Mouse (Mus musculus): Measurements from ENCODE around the gene Mogat2. TPM values are rescaled to one million over a fixed set of nuclear protein-coding genes. Genes with fewer than 3 reads are reported as not detected.

Gene Mogat2
- 2.7 and 3.0 TPM in 2 replicates for polyA plus RNA-seq (2014; fragmentation: Nextera tagmentation; extraction: Ambion mirVana)

GRCm38 (mm10) chr7:99238417-99238816 is at the start of gene Mogat2:
TSS of gene Mogat2 (minus strand) at chr7:99238619.
- WGBS, result 7% methylated on average over 13 of the region's 13 CpGs
- ATAC-seq (ENCODE audit: low FRiP score, low TSS enrichment), result peak; percentile 90
- H3K4me3 ChIP-seq (ENCODE audit: low read length), result peak within 1 kb of the TSS; percentile 28; the same call in 1 of the 2 replicates
- H3K27me3 ChIP-seq (ENCODE audit: control insufficient read depth, insufficient read depth, low read length), result no peaks in the 10 kb centered on the region
- H3K27ac ChIP-seq (ENCODE audit: low read depth, low read length), result no peak within 1 kb of the TSS
- peaks cover 4% of the 10 kb centered on the region; the same call in 1 of the 2 replicates for H3K4me1 ChIP-seq (ENCODE audit: control insufficient read depth, insufficient read depth, low read length)
- H3K4me2 ChIP-seq (replicated peaks; ENCODE audit: low read depth, low read length), result peak within 1 kb of the TSS; percentile 41
- peak within 1 kb of the TSS; percentile 9; the same call in 1 of the 2 replicates for H3K9ac ChIP-seq (ENCODE audit: low read depth, low read length)
- H3K36me3 ChIP-seq (ENCODE audit: control insufficient read depth, insufficient read depth, low read length), result no peaks in the 10 kb centered on the region
- no peaks in the 10 kb centered on the region for H3K9me3 ChIP-seq (ENCODE audit: control insufficient read depth, low read length)

- H3K27ac ChIP-seq (ENCODE audit: low read depth, low read length), result no peak overlapping the region
- H3K27me3 ChIP-seq (ENCODE audit: control insufficient read depth, insufficient read depth, low read length), result no peaks in the 10 kb centered on the region
- no peaks in the 10 kb centered on the region for H3K4me1 ChIP-seq (ENCODE audit: control insufficient read depth, insufficient read depth, low read length)
- 33% methylated on average over 3 of the region's 3 CpGs for WGBS
- H3K9ac ChIP-seq (ENCODE audit: low read depth, low read length), result no peak overlapping the region
- ATAC-seq (ENCODE audit: low FRiP score, low TSS enrichment), result no peak
- no peaks in the 10 kb centered on the region for H3K36me3 ChIP-seq (ENCODE audit: control insufficient read depth, insufficient read depth, low read length)
- no peak overlapping the region for H3K4me2 ChIP-seq (replicated peaks; ENCODE audit: low read depth, low read length)
- no peaks in the 10 kb centered on the region for H3K9me3 ChIP-seq (ENCODE audit: control insufficient read depth, low read length)
- no peak overlapping the region for H3K4me3 ChIP-seq (ENCODE audit: low read length)
Observed at GRCm38 (mm10) chr7:99287287-99287686, 48.9 kb upstream of the Mogat2 start.

GRCm38 (mm10) chr7:99279586-99279985 is 41.2 kb upstream of the Mogat2 start:
- H3K27ac ChIP-seq (ENCODE audit: low read depth, low read length), result no peak overlapping the region
- H3K27me3 ChIP-seq (ENCODE audit: control insufficient read depth, insufficient read depth, low read length), result no peaks in the 10 kb centered on the region
- H3K9ac ChIP-seq (ENCODE audit: low read depth, low read length), result no peak overlapping the region
- H3K4me3 ChIP-seq (ENCODE audit: low read length), result no peak overlapping the region
- H3K9me3 ChIP-seq (ENCODE audit: control insufficient read depth, low read length), result no peaks in the 10 kb centered on the region
- no peaks in the 10 kb centered on the region for H3K36me3 ChIP-seq (ENCODE audit: control insufficient read depth, insufficient read depth, low read length)
- 74% methylated on average over 8 of the region's 8 CpGs for WGBS
- no peak for ATAC-seq (ENCODE audit: low FRiP score, low TSS enrichment)
- no peaks in the 10 kb centered on the region for H3K4me1 ChIP-seq (ENCODE audit: control insufficient read depth, insufficient read depth, low read length)
- no peak overlapping the region for H3K4me2 ChIP-seq (replicated peaks; ENCODE audit: low read depth, low read length)

GRCm38 (mm10) chr7:99278309-99278708 is 39.9 kb upstream of the Mogat2 start:
- no peak overlapping the region for H3K9ac ChIP-seq (ENCODE audit: low read depth, low read length)
- H3K27me3 ChIP-seq (ENCODE audit: control insufficient read depth, insufficient read depth, low read length), result no peaks in the 10 kb centered on the region
- no peak for ATAC-seq (ENCODE audit: low FRiP score, low TSS enrichment)
- H3K27ac ChIP-seq (ENCODE audit: low read depth, low read length), result no peak overlapping the region
- WGBS, result 91% methylated on average over 8 of the region's 8 CpGs
- no peaks in the 10 kb centered on the region for H3K4me1 ChIP-seq (ENCODE audit: control insufficient read depth, insufficient read depth, low read length)
- H3K36me3 ChIP-seq (ENCODE audit: control insufficient read depth, insufficient read depth, low read length), result no peaks in the 10 kb centered on the region
- H3K4me2 ChIP-seq (replicated peaks; ENCODE audit: low read depth, low read length), result no peak overlapping the region
- no peaks in the 10 kb centered on the region for H3K9me3 ChIP-seq (ENCODE audit: control insufficient read depth, low read length)
- H3K4me3 ChIP-seq (ENCODE audit: low read length), result no peak overlapping the region

- 74% methylated on average over 1 of the region's 1 CpGs for WGBS
- ATAC-seq (ENCODE audit: low FRiP score, low TSS enrichment), result no peak
Observed at GRCm38 (mm10) chr7:99276679-99277078, 38.3 kb upstream of the Mogat2 start.

GRCm38 (mm10) chr7:99275131-99275530 is 36.7 kb upstream of the Mogat2 start:
- H3K9ac ChIP-seq (ENCODE audit: low read depth, low read length), result no peak overlapping the region
- no peaks in the 10 kb centered on the region for H3K4me1 ChIP-seq (ENCODE audit: control insufficient read depth, insufficient read depth, low read length)
- no peak overlapping the region for H3K27ac ChIP-seq (ENCODE audit: low read depth, low read length)
- H3K9me3 ChIP-seq (ENCODE audit: control insufficient read depth, low read length), result no peaks in the 10 kb centered on the region
- 79% methylated on average over 6 of the region's 6 CpGs for WGBS
- peaks cover 8% of the 10 kb centered on the region for H3K27me3 ChIP-seq (ENCODE audit: control insufficient read depth, insufficient read depth, low read length)
- H3K36me3 ChIP-seq (ENCODE audit: control insufficient read depth, insufficient read depth, low read length), result no peaks in the 10 kb centered on the region
- H3K4me3 ChIP-seq (ENCODE audit: low read length), result no peak overlapping the region
- H3K4me2 ChIP-seq (replicated peaks; ENCODE audit: low read depth, low read length), result no peak overlapping the region
- no peak for ATAC-seq (ENCODE audit: low FRiP score, low TSS enrichment)

More at GRCm38 (mm10) chr7:99276679-99277078, 38.3 kb upstream of the Mogat2 start:
- Histone ChIP-seq H3K9ac (ENCODE audit: low read depth, low read length) (no peak overlapping the region), H3K4me3 (ENCODE audit: low read length) (no peak overlapping the region), H3K27me3 (ENCODE audit: control insufficient read depth, insufficient read depth, low read length) (no peaks in the 10 kb centered on the region), H3K4me2 (replicated peaks; ENCODE audit: low read depth, low read length) (no peak overlapping the region), H3K27ac (ENCODE audit: low read depth, low read length) (no peak overlapping the region), H3K36me3 (ENCODE audit: control insufficient read depth, insufficient read depth, low read length) (no peaks in the 10 kb centered on the region), H3K4me1 (ENCODE audit: control insufficient read depth, insufficient read depth, low read length) (no peaks in the 10 kb centered on the region), H3K9me3 (ENCODE audit: control insufficient read depth, low read length) (no peaks in the 10 kb centered on the region)

- Histone ChIP-seq H3K4me1 (ENCODE audit: control insufficient read depth, insufficient read depth, low read length) (peaks cover 12% of the 10 kb centered on the region), H3K4me2 (replicated peaks; ENCODE audit: low read depth, low read length) (no peak overlapping the region), H3K4me3 (ENCODE audit: low read length) (no peak overlapping the region), H3K36me3 (ENCODE audit: control insufficient read depth, insufficient read depth, low read length) (no peaks in the 10 kb centered on the region), H3K27ac (ENCODE audit: low read depth, low read length) (no peak overlapping the region), H3K9me3 (ENCODE audit: control insufficient read depth, low read length) (no peaks in the 10 kb centered on the region), H3K27me3 (ENCODE audit: control insufficient read depth, insufficient read depth, low read length) (peaks cover 43% of the 10 kb centered on the region), H3K9ac (ENCODE audit: low read depth, low read length) (no peak overlapping the region)
- no peak for ATAC-seq (ENCODE audit: low FRiP score, low TSS enrichment)
- WGBS, result 55% methylated on average over 9 of the region's 9 CpGs
Observed at GRCm38 (mm10) chr7:99271630-99272029, 33.2 kb upstream of the Mogat2 start.

- ATAC-seq (ENCODE audit: low FRiP score, low TSS enrichment), result peak; percentile 49
- no peaks in the 10 kb centered on the region for H3K36me3 ChIP-seq (ENCODE audit: control insufficient read depth, insufficient read depth, low read length)
- no peaks in the 10 kb centered on the region for H3K9me3 ChIP-seq (ENCODE audit: control insufficient read depth, low read length)
- peak overlapping the region; percentile 81 for H3K4me2 ChIP-seq (replicated peaks; ENCODE audit: low read depth, low read length)
- H3K27ac ChIP-seq (ENCODE audit: low read depth, low read length), result no peak overlapping the region
- peak overlapping the region; percentile 45 for H3K4me3 ChIP-seq (ENCODE audit: low read length)
- peaks cover 12% of the 10 kb centered on the region for H3K4me1 ChIP-seq (ENCODE audit: control insufficient read depth, insufficient read depth, low read length)
- no peak overlapping the region for H3K9ac ChIP-seq (ENCODE audit: low read depth, low read length)
- H3K27me3 ChIP-seq (ENCODE audit: control insufficient read depth, insufficient read depth, low read length), result peaks cover 58% of the 10 kb centered on the region
- WGBS, result 6% methylated on average over 32 of the region's 42 CpGs
Observed at GRCm38 (mm10) chr7:99268951-99269945, 30.8 kb upstream of the Mogat2 start.

GRCm38 (mm10) chr7:99268506-99268900 is 30.1 kb upstream of the Mogat2 start:
- Histone ChIP-seq H3K9ac (ENCODE audit: low read depth, low read length) (peak overlapping the region; percentile 29), H3K4me1 (ENCODE audit: control insufficient read depth, insufficient read depth, low read length) (peaks cover 12% of the 10 kb centered on the region), H3K4me3 (ENCODE audit: low read length) (peak overlapping the region; percentile 45), H3K27me3 (ENCODE audit: control insufficient read depth, insufficient read depth, low read length) (peaks cover 58% of the 10 kb centered on the region), H3K36me3 (ENCODE audit: control insufficient read depth, insufficient read depth, low read length) (no peaks in the 10 kb centered on the region), H3K4me2 (replicated peaks; ENCODE audit: low read depth, low read length) (peak overlapping the region; percentile 81), H3K9me3 (ENCODE audit: control insufficient read depth, low read length) (no peaks in the 10 kb centered on the region), H3K27ac (ENCODE audit: low read depth, low read length) (no peak overlapping the region)
- ATAC-seq (ENCODE audit: low FRiP score, low TSS enrichment), result peak; percentile 41; the same call in 1 of the 2 replicates
- under 1% methylated on average over 29 of the region's 29 CpGs for WGBS

Data from kidney, embryonic 14.5 days (tissue).